Mouse (Mus musculus): ENCODE measurements around the gene Reg4.
A peak's percentile ranks its signal among the peaks of the same experiment; 100 is the strongest.

Gene Reg4

GRCm38 (mm10) chr3:98237240-98237639 is 15.3 kb downstream of the Reg4 start:
- DNase-seq (ENCODE audit: low spot score): no peak

GRCm38 (mm10) chr3:98238150-98238549 is 16.2 kb downstream of the Reg4 start:
- DNase-seq (ENCODE audit: low spot score): no peak

- DNase-seq (ENCODE audit: low spot score): no peak
Measured at GRCm38 (mm10) chr3:98242051-98242450, 20.1 kb downstream of the Reg4 start.

GRCm38 (mm10) chr3:98242458-98243037 is 20.6 kb downstream of the Reg4 start:
- no peak for DNase-seq (ENCODE audit: low spot score)

DNA sequence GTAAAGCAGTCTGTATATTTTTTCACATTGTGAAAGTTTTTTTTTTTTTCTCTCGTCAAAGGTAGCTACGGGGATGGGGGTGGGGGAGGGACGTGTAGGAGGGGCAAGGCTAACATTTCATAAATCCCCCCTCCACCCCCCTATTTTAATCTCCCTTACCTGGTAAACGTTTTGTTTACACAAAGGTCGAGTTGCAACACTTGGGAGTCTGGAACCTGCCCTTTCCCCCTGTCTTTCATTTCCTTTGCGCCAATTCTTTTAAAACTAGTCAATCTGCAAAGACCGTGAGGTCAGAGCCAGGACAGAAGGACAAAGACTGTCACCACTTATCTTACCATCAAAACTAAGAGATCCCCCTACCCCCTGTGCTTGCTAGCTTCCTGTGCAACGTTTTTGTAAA is 23.9 kb downstream of the Reg4 start:
- no peak for DNase-seq (ENCODE audit: low spot score)

DNA sequence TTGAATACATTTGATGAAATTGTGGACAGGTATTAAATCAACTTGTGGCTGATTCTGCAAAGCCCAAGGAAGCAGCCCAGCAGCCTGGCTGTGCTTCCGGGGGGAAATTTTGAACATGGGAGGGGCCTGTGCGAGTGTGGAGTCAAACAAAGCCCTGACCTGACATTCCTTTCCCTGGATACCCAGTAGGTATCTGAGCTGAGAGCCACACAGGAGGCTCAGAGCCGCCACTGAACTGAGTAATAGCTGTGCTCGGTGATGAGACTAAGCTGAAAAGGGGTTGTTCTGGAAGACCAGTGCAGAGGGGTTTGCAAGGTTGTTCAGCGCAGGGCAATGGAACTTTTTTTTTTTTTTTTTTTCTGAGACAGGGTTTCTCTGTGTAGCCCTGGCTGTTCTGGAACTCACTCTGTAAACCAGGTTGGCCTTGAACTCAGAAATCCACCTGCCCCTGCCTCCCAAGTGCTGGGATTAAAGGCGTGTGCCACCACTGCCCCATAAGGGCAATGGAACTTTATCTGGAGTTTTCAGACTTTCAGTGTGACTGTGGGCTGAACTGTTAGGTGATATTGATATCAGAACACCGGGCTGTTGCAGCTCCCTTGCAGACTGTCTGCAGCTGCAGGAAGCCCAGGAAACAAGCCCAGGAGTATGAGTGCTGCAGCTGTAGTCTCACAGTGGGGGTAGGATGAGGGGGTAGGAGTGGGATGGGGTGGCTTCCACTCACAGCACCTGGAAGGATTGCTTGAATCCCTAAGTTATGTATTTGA is 25.2 kb downstream of the Reg4 start:
- DNase-seq (ENCODE audit: low spot score): no peak

DNA sequence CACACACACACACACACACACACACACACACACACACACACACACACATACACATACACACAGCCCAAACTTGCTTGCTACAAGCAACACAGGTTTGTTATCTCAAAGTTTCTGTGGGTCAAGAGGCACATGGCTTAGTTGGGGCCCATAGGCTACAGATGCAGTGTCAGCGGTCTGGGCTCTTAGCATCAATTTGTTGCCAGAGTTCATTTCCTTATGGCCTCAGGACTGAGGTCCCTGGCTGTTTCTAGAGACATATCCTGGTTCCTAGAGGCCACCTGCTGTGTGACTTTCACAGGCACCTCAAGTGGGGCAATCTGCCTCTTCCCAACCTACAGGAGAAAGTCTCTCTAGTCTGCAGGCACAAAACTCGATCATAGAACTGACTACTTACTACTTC is 27.4 kb downstream of the Reg4 start:
- DNase-seq (ENCODE audit: low spot score): no peak

- no peak for DNase-seq (ENCODE audit: low spot score)
Measured at GRCm38 (mm10) chr3:98249833-98250448, 28.0 kb downstream of the Reg4 start.

GRCm38 (mm10) chr3:98254059-98254458 is 32.1 kb downstream of the Reg4 start:
- no peak for DNase-seq (ENCODE audit: low spot score)

DNA sequence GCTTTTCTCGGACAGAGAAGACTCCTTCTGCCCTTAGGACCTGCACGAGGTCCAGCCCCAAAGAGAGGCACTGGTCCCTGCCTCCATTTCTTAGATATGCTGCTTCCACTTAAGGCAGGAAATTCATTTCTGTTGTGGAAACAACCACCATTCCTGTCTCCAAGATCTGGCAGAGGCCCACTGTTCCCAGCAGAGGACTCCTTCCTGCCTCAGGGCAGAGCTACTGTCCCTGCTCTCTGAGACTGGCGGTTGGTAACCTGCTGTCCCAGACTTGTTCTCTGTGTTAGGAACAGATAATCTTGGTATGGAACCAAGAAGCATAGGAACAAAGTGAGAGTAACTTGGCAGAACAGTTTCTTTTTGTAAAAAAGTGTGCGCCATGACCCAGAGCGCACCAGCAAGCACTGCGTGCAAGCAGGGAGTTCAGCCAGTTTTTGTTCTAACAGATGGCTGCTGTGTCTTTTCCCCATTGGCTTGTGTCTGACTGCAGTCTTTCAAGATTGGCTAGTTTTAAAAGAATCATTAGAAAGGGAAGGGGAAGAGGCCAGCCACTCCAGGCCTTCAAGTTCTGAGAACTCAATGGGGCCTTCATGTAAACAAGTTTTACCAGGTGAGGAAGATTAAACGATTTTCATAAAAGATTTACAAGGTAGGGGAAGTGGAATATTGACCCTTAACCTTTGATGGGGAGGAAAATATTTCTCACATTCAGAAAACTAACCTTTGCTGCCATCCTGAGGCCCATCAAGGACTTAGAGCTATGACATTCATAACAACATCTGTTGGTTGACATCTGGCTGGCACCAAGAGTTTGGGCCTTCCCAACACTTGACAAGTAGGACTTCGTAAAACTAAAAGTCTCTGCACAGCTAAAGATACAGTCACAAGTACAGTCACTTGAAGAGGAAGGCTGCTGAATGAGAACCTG is 33.0 kb downstream of the Reg4 start:
- DNase-seq (ENCODE audit: low spot score): peak; percentile 57

- DNase-seq (ENCODE audit: low spot score): no peak
Measured at GRCm38 (mm10) chr3:98258723-98259122, 36.8 kb downstream of the Reg4 start.

DNA sequence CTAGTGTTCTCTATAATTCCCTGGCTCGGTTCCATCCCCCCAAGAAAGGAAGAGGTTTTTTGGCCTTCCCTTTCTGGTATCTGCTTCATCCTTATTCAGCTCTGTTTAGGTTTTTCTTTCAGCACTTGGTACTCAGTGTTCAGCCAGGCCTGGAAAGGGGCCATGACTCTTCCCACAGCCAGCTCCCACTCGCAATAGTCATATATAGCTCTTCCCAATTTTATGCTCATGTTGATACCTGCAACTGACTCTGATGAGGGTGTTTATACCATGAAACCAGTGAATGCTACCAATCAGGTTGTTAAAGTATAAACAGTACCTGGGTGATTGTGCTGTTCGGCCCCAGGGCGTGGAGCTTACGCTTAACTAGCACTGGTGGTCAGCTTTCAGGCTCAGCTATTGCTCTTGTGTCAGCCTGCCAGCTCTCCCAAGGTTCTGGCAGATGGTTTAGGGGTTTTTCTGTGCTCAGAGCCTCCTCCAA is 37.4 kb downstream of the Reg4 start:
- DNase-seq (ENCODE audit: low spot score): peak; percentile 76

- DNase-seq (ENCODE audit: low spot score): no peak
Measured at GRCm38 (mm10) chr3:98260534-98260933, 38.6 kb downstream of the Reg4 start.

GRCm38 (mm10) chr3:98261415-98261814 is 39.5 kb downstream of the Reg4 start:
- DNase-seq (ENCODE audit: low spot score): peak; percentile 60

DNA sequence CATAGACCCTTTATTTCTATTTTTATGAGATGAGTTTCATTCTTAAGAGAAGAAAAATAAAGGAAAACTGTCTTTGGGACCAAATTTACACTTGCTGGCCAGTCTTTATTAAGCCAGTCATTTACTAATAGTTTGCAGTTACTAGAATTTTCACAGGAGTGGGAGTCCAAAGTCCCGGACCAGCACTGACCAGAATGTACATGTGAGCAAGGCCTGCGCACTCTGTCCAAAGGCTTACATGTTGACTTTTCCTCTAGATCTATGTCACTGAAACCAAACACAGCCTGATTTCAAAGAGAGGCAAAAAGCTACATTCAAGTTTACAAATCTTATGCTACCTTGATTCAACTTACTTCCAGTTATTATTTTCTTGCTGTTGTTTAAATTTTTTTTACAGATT is 40.2 kb downstream of the Reg4 start:
- no peak for DNase-seq (ENCODE audit: low spot score)

DNA sequence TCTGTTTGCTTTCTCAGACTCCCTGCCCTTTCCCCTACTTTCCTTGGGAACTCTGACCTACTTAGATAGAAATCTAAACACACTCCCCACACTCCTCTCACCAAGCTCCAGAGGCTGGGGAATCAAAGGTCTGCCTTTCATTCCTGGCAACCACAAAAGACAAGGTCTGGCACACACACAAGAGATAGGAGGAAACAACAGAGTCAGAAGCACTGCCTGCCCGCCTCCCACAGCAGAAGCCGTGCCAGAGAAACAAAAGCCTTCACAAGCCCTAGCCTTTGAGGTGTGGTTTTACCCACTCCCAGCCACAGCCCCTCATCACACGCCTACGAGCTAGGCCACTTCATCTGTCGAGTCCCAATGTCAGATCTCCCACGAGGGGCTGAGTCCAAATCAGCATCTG is 45.3 kb downstream of the Reg4 start:
- DNase-seq (ENCODE audit: low spot score): peak; percentile 85

GRCm38 (mm10) chr3:98273623-98274398 is 51.9 kb downstream of the Reg4 start:
- DNase-seq (ENCODE audit: low spot score): no peak

DNA sequence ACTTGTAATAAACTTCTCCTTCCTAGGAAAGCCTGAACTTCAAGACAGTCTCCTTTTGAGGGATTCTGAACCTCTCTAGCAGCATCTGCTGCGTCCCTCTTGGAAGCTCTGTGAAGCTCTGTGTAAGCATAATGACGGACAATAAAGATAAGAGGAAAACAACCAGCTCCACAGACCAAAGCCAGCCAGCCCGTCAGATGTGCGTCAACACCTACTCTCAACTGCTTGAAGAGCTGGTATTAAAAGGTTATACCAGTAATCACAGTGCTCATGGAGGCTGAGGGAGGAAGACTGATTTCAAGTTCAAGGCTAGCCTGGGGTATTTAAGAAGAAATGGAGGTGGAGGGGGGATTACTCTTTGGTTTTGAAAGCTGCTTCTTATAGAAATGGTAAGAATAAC is 57.7 kb downstream of the Reg4 start:
- no peak for DNase-seq (ENCODE audit: low spot score)

GRCm38 (mm10) chr3:98280204-98280932 is 58.4 kb downstream of the Reg4 start, which contains the start of gene Hmgcs2:
Gene Hmgcs2 (plus strand): TSS chr3:98280435.
- DNase-seq (ENCODE audit: low spot score): peak; percentile 70

GRCm38 (mm10) chr3:98280933-98281678 is 59.1 kb downstream of the Reg4 start:
- DNase-seq (ENCODE audit: low spot score): peak; percentile 45

All from testis, postnatal 14 days (tissue).